Mouse (Mus musculus): ENCODE measurements around the gene Mas1. TPM values are rescaled to one million over a fixed set of nuclear protein-coding genes. Genes with fewer than 3 reads are reported as not detected.
A peak's percentile ranks its signal among the peaks of the same experiment; 100 is the strongest.

The Mas1 gene
- polyA plus RNA-seq (2015; fragmentation: Nextera tagmentation; extraction: Ambion mirVana) = 1.2 and 1.4 TPM in 2 replicates

- no peak for ATAC-seq (ENCODE audit: insufficient number of reproducible peaks, low FRiP score, low TSS enrichment, low read depth)
- Histone ChIP-seq H3K4me3 (replicated peaks) (no peak within 1 kb of the TSS), H3K27me3 (no peaks in the 10 kb centered on the region; the same call in 1 of the 2 replicates), H3K4me1 (peaks cover 25% of the 10 kb centered on the region), H3K4me2 (replicated peaks) (no peak within 1 kb of the TSS), H3K9ac (no peak within 1 kb of the TSS), H3K27ac (replicated peaks) (peak within 1 kb of the TSS; percentile 48; the same call in 1 of the 2 replicates), H3K9me3 (replicated peaks) (no peaks in the 10 kb centered on the region), H3K36me3 (no peaks in the 10 kb centered on the region)
- 28% methylated on average over 2 of the region's 2 CpGs for WGBS
Measured at GRCm38 (mm10) chr17:12868043-12868442, at the start of gene Mas1. Mas1 (minus strand) TSS chr17:12868143.

- no peaks in the 10 kb centered on the region for H3K9me3 ChIP-seq (replicated peaks)
- peaks cover 49% of the 10 kb centered on the region for H3K36me3 ChIP-seq
- H3K4me2 ChIP-seq (replicated peaks) = peak overlapping the region; percentile 63
- H3K27ac ChIP-seq (replicated peaks) = peak overlapping the region; percentile 91
- no peaks in the 10 kb centered on the region for H3K27me3 ChIP-seq
- peak overlapping the region; percentile 93 for H3K4me3 ChIP-seq (replicated peaks)
- H3K4me1 ChIP-seq = 0 out of 2 replicates have a peak, but pooled peaks cover 3% of the 10 kb centered on the region
- WGBS = under 1% methylated on average over 40 of the region's 40 CpGs
- ATAC-seq (ENCODE audit: insufficient number of reproducible peaks, low FRiP score, low TSS enrichment, low read depth) = peak; percentile 56
- H3K9ac ChIP-seq = peak overlapping the region; percentile 96
Measured at GRCm38 (mm10) chr17:12916588-12917380, 48.8 kb upstream of the Mas1 start.

DNA sequence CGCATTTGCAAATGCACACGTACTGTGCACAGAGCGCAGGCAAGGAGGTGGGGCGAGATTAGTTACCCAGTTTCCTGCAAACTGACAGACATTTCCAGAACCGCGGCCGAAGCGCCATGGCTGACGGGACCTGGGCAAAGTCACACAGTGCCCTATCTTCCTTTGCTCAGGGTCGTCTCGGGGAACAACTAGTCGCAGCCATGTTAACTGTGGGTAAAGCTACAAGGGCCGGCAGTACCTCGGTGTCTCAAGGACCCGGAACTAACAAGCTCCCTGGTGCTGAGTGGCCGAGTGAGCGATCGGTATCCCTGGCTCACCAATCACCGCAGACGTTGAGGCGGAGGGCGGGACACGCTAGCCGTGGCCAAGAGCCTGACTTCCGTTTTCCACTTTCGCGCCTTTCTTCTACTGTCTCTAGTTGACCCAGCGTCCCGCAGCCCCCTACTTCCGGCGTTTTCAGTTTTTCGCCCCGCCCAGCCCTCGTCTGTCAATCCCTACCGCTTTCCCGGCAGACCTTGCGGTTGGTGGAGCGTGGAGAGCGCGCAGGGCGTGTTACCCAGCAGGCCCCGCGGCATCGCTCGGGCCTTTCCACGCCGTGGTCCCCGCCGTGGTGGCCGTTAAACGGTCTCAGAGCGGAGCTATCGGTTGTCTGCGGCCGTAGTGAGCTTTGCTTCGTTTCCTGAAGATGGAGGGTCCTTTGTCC is 48.1 kb upstream of the Mas1 start, which contains the start of gene Mrpl18:
Gene Mrpl18, minus strand, starts transcription at position 465 of the 703 bp plus-strand sequence.
- under 1% methylated on average over 56 of the region's 56 CpGs for WGBS
- Histone ChIP-seq H3K27me3 (no peaks in the 10 kb centered on the region), H3K4me2 (replicated peaks) (peak within 1 kb of the TSS; percentile 83), H3K4me1 (0 out of 2 replicates have a peak, but pooled peaks cover 3% of the 10 kb centered on the region), H3K9ac (peak within 1 kb of the TSS; percentile 96), H3K4me3 (replicated peaks) (peak within 1 kb of the TSS; percentile 93), H3K36me3 (peaks cover 52% of the 10 kb centered on the region), H3K9me3 (replicated peaks) (no peaks in the 10 kb centered on the region), H3K27ac (replicated peaks) (peak within 1 kb of the TSS; percentile 91)
- peak; percentile 99 for ATAC-seq (ENCODE audit: insufficient number of reproducible peaks, low FRiP score, low TSS enrichment, low read depth)

DNA sequence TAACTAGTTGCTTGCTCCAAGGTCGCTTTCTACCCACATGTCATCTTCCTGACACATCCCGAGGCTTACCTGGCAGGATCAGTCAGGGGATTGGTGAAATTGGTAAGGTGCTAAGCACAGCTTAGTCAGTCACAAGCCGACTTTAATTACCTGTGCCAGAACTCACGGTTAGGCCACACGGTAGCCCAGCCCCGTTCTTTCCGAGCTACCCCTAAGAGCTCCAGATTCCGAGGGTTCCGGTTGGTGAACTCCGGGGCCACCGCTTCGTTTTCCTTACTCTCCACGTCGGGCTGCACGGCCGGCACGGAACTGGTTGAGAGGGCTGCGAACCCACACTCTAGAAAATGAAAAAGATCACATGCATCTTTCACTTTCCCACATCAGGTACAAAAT is 47.5 kb upstream of the Mas1 start, which contains the start of gene Tcp1:
Gene Tcp1, plus strand, starts transcription at position 214 of the 393 bp plus-strand sequence.
- Histone ChIP-seq H3K36me3 (peaks cover 52% of the 10 kb centered on the region), H3K4me2 (replicated peaks) (peak within 1 kb of the TSS; percentile 83), H3K27me3 (no peaks in the 10 kb centered on the region), H3K4me3 (replicated peaks) (peak within 1 kb of the TSS; percentile 93), H3K4me1 (0 out of 2 replicates have a peak, but pooled peaks cover 3% of the 10 kb centered on the region), H3K9ac (peak within 1 kb of the TSS; percentile 96), H3K9me3 (replicated peaks) (no peaks in the 10 kb centered on the region), H3K27ac (replicated peaks) (peak within 1 kb of the TSS; percentile 91)
- WGBS = under 1% methylated on average over 18 of the region's 18 CpGs
- no peak for ATAC-seq (ENCODE audit: insufficient number of reproducible peaks, low FRiP score, low TSS enrichment, low read depth)

- H3K9me3 ChIP-seq (replicated peaks) = no peaks in the 10 kb centered on the region
- no peak for ATAC-seq (ENCODE audit: insufficient number of reproducible peaks, low FRiP score, low TSS enrichment, low read depth)
- H3K4me2 ChIP-seq (replicated peaks) = no peak overlapping the region
- no peaks in the 10 kb centered on the region for H3K27me3 ChIP-seq
- WGBS = 89% methylated on average over 8 of the region's 8 CpGs
- H3K9ac ChIP-seq = no peak overlapping the region
- H3K4me1 ChIP-seq = no peaks in the 10 kb centered on the region
- H3K36me3 ChIP-seq = peaks cover 41% of the 10 kb centered on the region
- no peak overlapping the region for H3K27ac ChIP-seq (replicated peaks)
- no peak overlapping the region for H3K4me3 ChIP-seq (replicated peaks)
Measured at GRCm38 (mm10) chr17:12910391-12910790, 42.4 kb upstream of the Mas1 start.

DNA sequence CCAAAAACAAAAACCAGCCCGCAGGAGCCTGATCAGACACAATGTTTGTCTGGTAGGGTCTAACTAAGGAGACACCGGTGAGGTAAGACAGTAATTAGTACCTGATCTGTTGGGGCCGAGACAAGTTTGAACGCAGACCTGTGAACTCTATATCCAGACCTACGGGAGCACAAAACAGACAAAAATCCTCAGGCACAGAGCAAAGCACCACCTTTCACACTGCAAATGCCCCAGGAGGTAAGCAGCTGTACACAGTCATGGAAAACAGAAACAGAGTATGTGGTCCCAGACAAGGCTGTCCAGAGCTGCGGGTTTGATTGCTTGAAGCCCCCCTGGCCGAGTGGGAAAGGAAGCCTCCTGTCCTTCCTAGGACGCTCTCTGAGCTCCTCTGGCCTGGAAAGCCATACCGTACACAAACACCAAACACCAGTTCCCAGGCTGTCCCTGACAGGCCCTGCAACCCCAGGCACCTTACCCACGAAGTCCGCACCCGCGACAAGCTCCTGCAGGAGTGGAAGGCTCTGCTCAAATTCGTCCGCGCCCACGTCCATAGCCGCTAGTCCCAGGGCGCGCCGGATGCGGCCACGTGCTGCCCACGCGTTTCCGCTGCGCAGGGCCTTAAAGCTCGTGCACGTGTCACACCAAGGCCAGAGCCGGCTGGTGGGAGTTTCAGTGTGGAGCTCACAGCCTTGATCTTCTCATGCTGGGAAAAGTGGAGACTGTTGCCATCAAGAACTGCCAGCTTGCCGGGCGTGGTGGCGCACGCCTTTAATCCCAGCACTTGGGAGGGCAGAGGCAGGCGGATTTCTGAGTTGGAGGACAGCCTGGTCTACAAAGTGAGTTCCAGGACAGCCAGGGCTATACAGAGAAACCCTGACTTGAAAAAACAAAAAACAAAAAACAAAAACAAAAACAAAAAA is 41.7 kb upstream of the Mas1 start, which contains the start of gene Pnldc1:
Gene Pnldc1, minus strand, starts transcription at position 870 of the 920 bp plus-strand sequence.
- no peak within 1 kb of the TSS for H3K4me2 ChIP-seq (replicated peaks)
- no peak within 1 kb of the TSS for H3K27ac ChIP-seq (replicated peaks)
- H3K9me3 ChIP-seq (replicated peaks) = no peaks in the 10 kb centered on the region
- no peak within 1 kb of the TSS for H3K9ac ChIP-seq
- H3K27me3 ChIP-seq = no peaks in the 10 kb centered on the region
- H3K4me3 ChIP-seq (replicated peaks) = no peak within 1 kb of the TSS
- WGBS = 77% methylated on average over 35 of the region's 35 CpGs
- H3K4me1 ChIP-seq = no peaks in the 10 kb centered on the region
- ATAC-seq (ENCODE audit: insufficient number of reproducible peaks, low FRiP score, low TSS enrichment, low read depth) = no peak
- peaks cover 47% of the 10 kb centered on the region for H3K36me3 ChIP-seq

GRCm38 (mm10) chr17:12906436-12906835 is 38.5 kb upstream of the Mas1 start:
- Histone ChIP-seq H3K9me3 (replicated peaks) (no peaks in the 10 kb centered on the region), H3K36me3 (peaks cover 25% of the 10 kb centered on the region), H3K4me1 (peaks cover 7% of the 10 kb centered on the region; the same call in 1 of the 2 replicates), H3K4me3 (replicated peaks) (no peak overlapping the region), H3K4me2 (replicated peaks) (no peak overlapping the region), H3K27ac (replicated peaks) (no peak overlapping the region), H3K27me3 (no peaks in the 10 kb centered on the region), H3K9ac (no peak overlapping the region)
- 86% methylated on average over 9 of the region's 9 CpGs for WGBS
- no peak for ATAC-seq (ENCODE audit: insufficient number of reproducible peaks, low FRiP score, low TSS enrichment, low read depth)

DNA sequence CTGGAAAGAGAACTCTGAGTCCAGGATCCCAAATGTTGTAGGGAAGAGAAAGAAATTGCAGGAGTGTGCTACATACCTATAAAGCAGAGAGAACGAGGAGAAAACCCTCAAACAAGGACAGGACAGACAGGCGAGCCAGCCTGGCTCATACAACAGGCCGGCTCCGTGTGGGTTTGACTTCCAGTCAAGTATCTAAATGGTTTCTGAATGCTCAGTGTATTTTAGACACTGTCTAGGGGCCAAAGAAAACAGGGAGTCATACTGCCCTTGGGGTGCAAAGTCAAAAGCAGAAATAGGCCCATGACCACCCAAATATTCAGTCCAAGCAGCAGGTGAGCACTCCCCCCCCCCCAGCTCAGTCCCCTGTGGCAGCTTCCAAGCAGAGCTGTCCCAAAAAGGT is 37.9 kb upstream of the Mas1 start:
- H3K27me3 ChIP-seq = no peaks in the 10 kb centered on the region
- peaks cover 7% of the 10 kb centered on the region; the same call in 1 of the 2 replicates for H3K4me1 ChIP-seq
- H3K36me3 ChIP-seq = peaks cover 19% of the 10 kb centered on the region
- H3K4me2 ChIP-seq (replicated peaks) = no peak overlapping the region
- WGBS = 85% methylated on average over 4 of the region's 4 CpGs
- no peak for ATAC-seq (ENCODE audit: insufficient number of reproducible peaks, low FRiP score, low TSS enrichment, low read depth)
- no peak overlapping the region for H3K4me3 ChIP-seq (replicated peaks)
- H3K9ac ChIP-seq = no peak overlapping the region
- no peak overlapping the region for H3K27ac ChIP-seq (replicated peaks)
- no peaks in the 10 kb centered on the region for H3K9me3 ChIP-seq (replicated peaks)

DNA sequence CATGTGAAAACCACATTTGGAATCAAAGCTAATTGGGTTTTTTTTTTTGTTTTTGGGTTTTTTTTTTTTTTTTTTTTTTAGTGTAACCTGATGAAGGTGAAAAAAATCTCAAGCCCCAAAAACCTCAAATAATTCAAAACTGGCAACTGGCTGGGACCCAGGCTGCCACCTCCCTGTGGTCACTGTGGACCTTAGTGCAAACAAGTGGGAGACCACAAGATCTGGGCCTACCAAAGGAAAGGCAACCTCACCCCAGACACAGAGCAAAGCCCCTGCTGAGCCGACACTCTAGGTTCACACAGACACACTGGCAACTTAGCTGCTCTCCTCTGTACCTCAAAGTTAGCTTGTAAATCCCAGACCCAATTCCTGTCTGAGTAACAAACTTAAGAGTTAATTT is 36.4 kb upstream of the Mas1 start:
- H3K27me3 ChIP-seq = no peaks in the 10 kb centered on the region
- peaks cover 7% of the 10 kb centered on the region; the same call in 1 of the 2 replicates for H3K4me1 ChIP-seq
- H3K36me3 ChIP-seq = peaks cover 16% of the 10 kb centered on the region
- no peak overlapping the region for H3K9ac ChIP-seq
- 50% methylated on average over 1 of the region's 1 CpGs for WGBS
- no peak overlapping the region for H3K27ac ChIP-seq (replicated peaks)
- no peak overlapping the region for H3K4me3 ChIP-seq (replicated peaks)
- no peak overlapping the region for H3K4me2 ChIP-seq (replicated peaks)
- no peak for ATAC-seq (ENCODE audit: insufficient number of reproducible peaks, low FRiP score, low TSS enrichment, low read depth)
- no peaks in the 10 kb centered on the region for H3K9me3 ChIP-seq (replicated peaks)
